In genomic region chr2:84477759-84478158, GRCm38 (mm10) we compare ENCODE assay signal across 28 mouse cellular contexts. TPM values are rescaled to one million over a fixed set of nuclear protein-coding genes. Genes with fewer than 3 reads are reported as not detected.
"Had no signal": no experiment of that assay in that cellular context is flagged by ENCODE, and none has a peak within 500 bp of the region (broad histone marks: within the 10 kb centered on the region; RNA-seq: fewer than 3 reads in every experiment).

No protein-coding gene starts in this region.

- H3K9ac ChIP-seq: embryonic facial prominence, embryonic 12.5 days; embryonic facial prominence, embryonic 13.5 days; embryonic facial prominence, embryonic 15.5 days; forebrain, embryonic 12.5 days; forebrain, embryonic 13.5 days; forebrain, embryonic 15.5 days; forebrain, postnatal 0 days had no signal

- H3K4me1 ChIP-seq: embryonic facial prominence, embryonic 13.5 days; embryonic facial prominence, embryonic 15.5 days; forebrain, embryonic 12.5 days; forebrain, embryonic 13.5 days; forebrain, embryonic 15.5 days had no signal

- H3K27ac ChIP-seq: embryonic facial prominence, embryonic 12.5 days; embryonic facial prominence, embryonic 15.5 days; forebrain, embryonic 12.5 days; forebrain, embryonic 13.5 days; forebrain, embryonic 15.5 days had no signal

- ATAC-seq: forebrain, embryonic 13.5 days; forebrain, embryonic 14.5 days; forebrain, embryonic 15.5 days; forebrain, embryonic 16.5 days; forebrain, postnatal 0 days had no signal

- H3K36me3 ChIP-seq: embryonic facial prominence, embryonic 10.5 days; embryonic facial prominence, embryonic 12.5 days; embryonic facial prominence, embryonic 13.5 days; embryonic facial prominence, embryonic 15.5 days; forebrain, embryonic 10.5 days; forebrain, embryonic 12.5 days; forebrain, embryonic 15.5 days had no signal

- H3K9me3 ChIP-seq: embryonic facial prominence, embryonic 10.5 days; embryonic facial prominence, embryonic 12.5 days; embryonic facial prominence, embryonic 13.5 days; embryonic facial prominence, embryonic 15.5 days; forebrain, embryonic 10.5 days; forebrain, embryonic 12.5 days; forebrain, embryonic 13.5 days; forebrain, embryonic 15.5 days had no signal

- H3K4me2 ChIP-seq: embryonic facial prominence, embryonic 12.5 days; embryonic facial prominence, embryonic 13.5 days; embryonic facial prominence, embryonic 15.5 days; forebrain, embryonic 12.5 days; forebrain, embryonic 13.5 days; forebrain, embryonic 15.5 days had no signal

- H3K27me3 ChIP-seq: embryonic facial prominence, embryonic 12.5 days; embryonic facial prominence, embryonic 13.5 days; embryonic facial prominence, embryonic 15.5 days; forebrain, embryonic 12.5 days; forebrain, embryonic 13.5 days; forebrain, embryonic 15.5 days had no signal

- DNase-seq: cerebellum, adult 18-20 months; cerebellum, adult 2 months; cerebellum, adult 8-10 months; cerebellum, adult 9-10 months; cerebellum, adult 9-11 months; cerebellum, postnatal 10 days; cerebellum, postnatal 14 days; cerebellum, postnatal 25 days; cerebellum, postnatal 36 days; embryo, embryonic 11 days; forebrain, postnatal 0 days; gastrocnemius, adult 2 months; gastrocnemius, postnatal 10 days; gastrocnemius, postnatal 14 days; gastrocnemius, postnatal 25 days; gastrocnemius, postnatal 36 days; heart, adult 2 months had no signal

- H3K4me3 ChIP-seq: embryonic facial prominence, embryonic 10.5 days; embryonic facial prominence, embryonic 12.5 days; embryonic facial prominence, embryonic 13.5 days; embryonic facial prominence, embryonic 15.5 days; erythroblast, embryonic 14.5 days; forebrain, embryonic 10.5 days; forebrain, embryonic 12.5 days; forebrain, embryonic 13.5 days; forebrain, embryonic 15.5 days; gastrocnemius, adult 2 months; heart, adult 2 months had no signal

RNA-seq across cellular contexts. Expression of gene Tfpi, which starts 1.2 kb away (rescaled TPM):
- polyA plus RNA-seq: erythroblast, embryonic 14.5 days had no signal

RNA-seq across cellular contexts. Expression of gene Calcrl, which starts 52.5 kb away (rescaled TPM):
- polyA plus RNA-seq: erythroblast, embryonic 14.5 days had no signal
